Mouse (Mus musculus) lung, embryonic 14.5 days (tissue): Measurements from ENCODE around the gene Zmiz1. TPM values are rescaled to one million over a fixed set of nuclear protein-coding genes. Genes with fewer than 3 reads are reported as not detected.
A peak's percentile ranks its signal among the peaks of the same experiment; 100 is the strongest.

ENCODE experiments used
- ATAC-seq: fragments of 200-750 bp; cut with Nextera tagmentation; 2 replicates; pipeline ENCODE4 v1.8.0; 2017; ENCODE audit warnings: mild to moderate bottlenecking, moderate TSS enrichment, moderate library complexity; ENCODE audit not compliant: insufficient read depth
- DNase-seq: peaks from one replicate; pipeline ENCODE4 v3.0.0-alpha.2; 2015
- H3K27ac ChIP-seq: fragments of 300-500 bp; sonication (generic); 2 replicates; pipeline ENCODE4 v1.5.1; 2014; ENCODE audit warnings: low read depth, mild to moderate bottlenecking, moderate library complexity
- H3K27me3 ChIP-seq: fragments of 300-500 bp; sonication (generic); 2 replicates; pipeline ENCODE4 v1.6.1; 2014; ENCODE audit warnings: low read length, control low read depth; ENCODE audit not compliant: insufficient read depth
- H3K36me3 ChIP-seq: fragments of 300-500 bp; sonication (generic); 2 replicates; pipeline ENCODE4 v1.6.1; 2014; ENCODE audit warnings: control low read depth; ENCODE audit not compliant: insufficient read depth
- H3K4me1 ChIP-seq: fragments of 300-500 bp; sonication (generic); 2 replicates; pipeline ENCODE4 v1.6.1; 2014; ENCODE audit warnings: antibody characterized with exemption, control low read depth; ENCODE audit not compliant: insufficient read depth
- H3K4me2 ChIP-seq: fragments of 300-500 bp; sonication (generic); 2 replicates; pipeline ENCODE4 v1.6.1; 2014; ENCODE audit warnings: mild to moderate bottlenecking
- H3K4me3 ChIP-seq: fragments of 300-500 bp; sonication (generic); 2 replicates; pipeline ENCODE4 v1.5.1; 2014; ENCODE audit warnings: low read depth, low read length
- H3K9ac ChIP-seq: fragments of 300-500 bp; sonication (generic); 2 replicates; pipeline ENCODE4 v1.6.1; 2014
- H3K9me3 ChIP-seq: fragments of 300-500 bp; sonication (generic); 2 replicates; pipeline ENCODE4 v1.6.1; 2016; ENCODE audit warnings: low read depth, low read length, control low read depth
- CTCF ChIP-seq: IDR thresholded peaks from 2 replicates; pipeline ENCODE4 v1.5.1; 2016; ENCODE audit warnings: antibody characterized with exemption, low read depth
- WGBS: fragments of 180-500 bp; shearing (Covaris S2); extraction: QIAGEN DNeasy Blood & Tissue Kit; methylation state at CpG from one replicate; pipeline ENCODE4 v1.1.7; 2014; 5-methylcytosine and 5-hydroxymethylcytosine counted together
- polyA plus RNA-seq: library from polyadenylated mRNA; unstranded; fragments of >200 nt; fragmentation: Nextera tagmentation; extraction: Ambion mirVana; gene quantifications from 2 replicates; pipeline ENCODE4 v1.2.1, GENCODE M21; 2014

Gene Zmiz1
- polyA plus RNA-seq, 1 experiment from 2014 or later = 33.5 TPM

DNA sequence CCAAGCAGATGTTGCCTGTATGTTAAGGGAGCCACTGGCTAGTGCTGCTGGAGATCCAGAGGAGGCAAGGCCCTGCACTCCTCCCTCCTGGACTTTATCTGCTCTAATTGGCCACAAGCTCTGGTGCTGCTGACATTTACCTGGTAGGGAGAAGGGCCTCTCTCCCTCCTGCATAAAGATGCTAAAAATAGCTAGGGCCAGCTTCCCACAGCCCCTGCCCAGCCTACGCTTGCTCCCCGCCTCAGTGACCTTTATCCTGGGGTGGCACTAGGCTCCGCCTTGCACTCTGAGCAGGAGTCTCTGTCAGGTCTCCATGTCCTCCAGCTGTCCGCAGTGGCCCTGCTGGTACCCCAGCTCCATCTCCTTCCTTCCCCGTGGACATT, 49.8 kb downstream of the Zmiz1 start:
- no peak for ATAC-seq
- Histone ChIP-seq H3K4me2 (no peak overlapping the region), H3K9me3 (no peaks in the 10 kb centered on the region), H3K4me3 (no peak overlapping the region), H3K36me3 (peaks cover 35% of the 10 kb centered on the region; the same call in 1 of the 2 replicates), H3K27ac (no peak overlapping the region), H3K9ac (no peak overlapping the region), H3K27me3 (no peaks in the 10 kb centered on the region), H3K4me1 (peaks cover 46% of the 10 kb centered on the region)
- TF ChIP-seq CTCF = no peak
- no peak for DNase-seq
- 78% methylated on average over 5 of the region's 5 CpGs for WGBS

- no peak overlapping the region for H3K4me2 ChIP-seq
- no peaks in the 10 kb centered on the region for H3K9me3 ChIP-seq
- peaks cover 27% of the 10 kb centered on the region; the same call in 1 of the 2 replicates for H3K36me3 ChIP-seq
- ATAC-seq (peak; percentile 50), DNase-seq (peak; percentile 74)
- H3K9ac ChIP-seq = no peak overlapping the region
- peak overlapping the region; percentile 33; the same call in 1 of the 2 replicates for H3K27ac ChIP-seq
- no peak overlapping the region for H3K4me3 ChIP-seq
- H3K4me1 ChIP-seq = peaks cover 38% of the 10 kb centered on the region
- no peak for TF ChIP-seq CTCF
- 72% methylated on average over 20 of the region's 20 CpGs for WGBS
- H3K27me3 ChIP-seq = no peaks in the 10 kb centered on the region
These were observed 50.6 kb downstream of the Zmiz1 start for GRCm38 (mm10) chr14:25509450-25510129.

DNA sequence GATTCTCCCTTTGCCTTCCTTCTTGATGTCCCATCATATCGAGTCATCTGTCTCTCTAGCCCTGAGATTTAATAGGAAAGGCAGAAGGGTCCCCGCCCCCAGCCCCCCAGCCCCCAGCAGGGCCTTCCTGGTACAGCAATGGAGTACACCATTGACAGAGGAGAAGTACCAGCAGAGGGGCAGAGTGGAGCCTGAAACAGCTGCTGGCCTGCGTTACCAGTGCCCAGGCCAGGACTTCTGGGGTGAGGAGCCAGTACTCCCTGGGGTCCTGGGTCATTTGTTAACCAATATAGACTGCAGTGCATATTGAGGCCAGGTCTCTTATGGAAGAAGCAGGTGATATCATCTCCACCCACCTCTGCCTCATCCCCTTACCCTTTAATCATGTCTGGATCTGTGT, 51.4 kb downstream of the Zmiz1 start:
- Histone ChIP-seq H3K4me1 (peaks cover 36% of the 10 kb centered on the region), H3K4me2 (no peak overlapping the region), H3K27me3 (no peaks in the 10 kb centered on the region), H3K9ac (no peak overlapping the region), H3K36me3 (peaks cover 22% of the 10 kb centered on the region; the same call in 1 of the 2 replicates), H3K4me3 (no peak overlapping the region), H3K9me3 (no peaks in the 10 kb centered on the region), H3K27ac (peak overlapping the region; percentile 46; the same call in 1 of the 2 replicates)
- DNase-seq (no peak), ATAC-seq (no peak)
- WGBS = 54% methylated on average over 3 of the region's 3 CpGs
- no peak for TF ChIP-seq CTCF

DNA sequence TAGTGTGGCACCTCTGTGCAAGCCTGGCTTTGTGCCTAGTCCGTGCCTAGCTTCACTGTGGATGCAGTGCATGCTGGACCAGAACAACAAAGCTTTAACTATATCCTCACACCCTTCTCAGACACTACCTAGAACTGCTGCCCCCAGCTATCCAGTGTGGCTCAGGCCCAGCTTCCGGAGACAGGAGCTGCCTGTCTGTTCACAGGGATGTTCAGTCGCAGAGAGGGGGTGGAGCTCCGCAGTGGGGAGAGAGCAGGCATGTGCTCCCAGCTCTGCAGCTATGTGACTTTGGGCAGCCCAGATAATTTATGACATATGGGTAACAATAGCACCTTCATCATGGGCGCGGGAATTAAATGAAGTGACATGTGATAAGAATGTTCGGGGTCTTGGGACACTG, 52.0 kb downstream of the Zmiz1 start:
- peaks cover 38% of the 10 kb centered on the region for H3K4me1 ChIP-seq
- H3K4me3 ChIP-seq = no peak overlapping the region
- H3K4me2 ChIP-seq = no peak overlapping the region
- peak overlapping the region; percentile 46; the same call in 1 of the 2 replicates for H3K27ac ChIP-seq
- peaks cover 16% of the 10 kb centered on the region; the same call in 1 of the 2 replicates for H3K36me3 ChIP-seq
- DNase-seq = no peak
- no peaks in the 10 kb centered on the region for H3K27me3 ChIP-seq
- no peaks in the 10 kb centered on the region for H3K9me3 ChIP-seq
- WGBS = 29% methylated on average over 7 of the region's 7 CpGs
- ATAC-seq = peak; percentile 31; the same call in 1 of the 2 replicates
- TF ChIP-seq CTCF = no peak
- no peak overlapping the region for H3K9ac ChIP-seq

DNA sequence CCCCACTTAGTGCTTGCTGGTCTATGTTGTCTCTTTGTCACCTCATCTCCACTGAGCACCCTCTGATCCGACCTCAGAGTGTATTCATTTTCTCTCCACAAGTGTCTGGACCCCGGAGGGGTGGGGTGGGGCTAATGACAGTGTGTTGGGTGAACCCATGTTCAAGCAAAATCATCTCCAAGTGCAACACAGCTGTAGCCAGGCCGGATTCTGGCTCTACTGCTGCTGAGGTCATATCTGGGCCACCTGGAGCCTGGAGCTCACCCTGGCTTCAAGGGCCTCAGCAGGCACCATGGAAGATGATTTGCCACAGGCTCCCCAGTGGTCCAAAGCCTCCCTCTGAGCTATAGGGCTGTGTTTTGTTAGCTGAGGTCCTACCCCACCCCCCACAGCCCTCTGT, 52.6 kb downstream of the Zmiz1 start:
- H3K4me3 ChIP-seq = no peak overlapping the region
- H3K36me3 ChIP-seq = peaks cover 13% of the 10 kb centered on the region; the same call in 1 of the 2 replicates
- no peak overlapping the region for H3K9ac ChIP-seq
- no peaks in the 10 kb centered on the region for H3K27me3 ChIP-seq
- DNase-seq (no peak), ATAC-seq (peak; percentile 28; the same call in 1 of the 2 replicates)
- no peak for TF ChIP-seq CTCF
- no peaks in the 10 kb centered on the region for H3K9me3 ChIP-seq
- H3K27ac ChIP-seq = no peak overlapping the region; the same call in 1 of the 2 replicates
- WGBS = 15% methylated on average over 3 of the region's 3 CpGs
- H3K4me2 ChIP-seq = no peak overlapping the region
- H3K4me1 ChIP-seq = peaks cover 40% of the 10 kb centered on the region

DNA sequence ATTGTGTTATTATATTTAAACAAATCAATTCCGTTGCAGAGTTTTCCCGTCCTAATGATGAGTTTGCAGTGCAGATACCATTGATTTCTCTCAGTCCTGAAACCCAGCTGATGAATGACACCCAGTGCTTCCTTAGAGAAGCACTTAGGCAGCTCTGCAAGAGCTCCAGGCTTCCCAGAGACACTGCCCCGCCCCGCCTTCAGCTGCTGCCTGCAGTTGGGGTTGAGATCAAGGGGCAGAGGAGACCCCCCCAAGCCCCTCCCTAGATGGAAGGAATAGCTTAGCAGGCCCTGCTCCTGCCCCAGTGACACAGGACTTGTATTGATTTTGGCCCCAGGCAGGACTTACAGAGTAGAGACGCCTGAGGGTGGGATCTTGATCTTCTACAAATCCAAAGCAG, 53.0 kb downstream of the Zmiz1 start:
- Histone ChIP-seq H3K4me3 (no peak overlapping the region), H3K9me3 (no peaks in the 10 kb centered on the region), H3K4me1 (peaks cover 44% of the 10 kb centered on the region), H3K27ac (peak overlapping the region; percentile 31; the same call in 1 of the 2 replicates), H3K4me2 (no peak overlapping the region), H3K9ac (no peak overlapping the region), H3K27me3 (no peaks in the 10 kb centered on the region), H3K36me3 (peaks cover 9% of the 10 kb centered on the region; the same call in 1 of the 2 replicates)
- no peak for TF ChIP-seq CTCF
- 22% methylated on average over 5 of the region's 5 CpGs for WGBS
- DNase-seq (no peak), ATAC-seq (no peak)

GRCm38 (mm10) chr14:25512803-25513202, 53.8 kb downstream of the Zmiz1 start:
- no peaks in the 10 kb centered on the region for H3K9me3 ChIP-seq
- WGBS = 32% methylated on average over 6 of the region's 6 CpGs
- H3K36me3 ChIP-seq = 0 out of 2 replicates have a peak, but pooled peaks cover 6% of the 10 kb centered on the region
- H3K27ac ChIP-seq = peak overlapping the region; percentile 2; the same call in 1 of the 2 replicates
- peaks cover 52% of the 10 kb centered on the region for H3K4me1 ChIP-seq
- no peak overlapping the region for H3K4me3 ChIP-seq
- no peak for DNase-seq
- no peaks in the 10 kb centered on the region for H3K27me3 ChIP-seq
- H3K4me2 ChIP-seq = no peak overlapping the region
- no peak for TF ChIP-seq CTCF
- ATAC-seq = no peak; the same call in 1 of the 2 replicates
- no peak overlapping the region for H3K9ac ChIP-seq
